Mouse (Mus musculus): ENCODE measurements around the gene Olfr913. TPM values are rescaled to one million over a fixed set of nuclear protein-coding genes. Genes with fewer than 3 reads are reported as not detected.

The Olfr913 gene
- not detected in 2 replicates for polyA plus RNA-seq (2014; fragmentation: Nextera tagmentation; extraction: Ambion mirVana)

GRCm38 (mm10) chr9:38592459-38592858 lies at the start of gene Olfr913:
Gene Olfr913 (plus strand): TSS chr9:38592759.
- ATAC-seq (replicated peaks; ENCODE audit: low FRiP score): no peak

GRCm38 (mm10) chr9:38579878-38580277 lies 12.7 kb upstream of the Olfr913 start, which contains the start of gene Olfr912:
Gene Olfr912 (plus strand): TSS chr9:38580178.
- no peak for ATAC-seq (replicated peaks; ENCODE audit: low FRiP score)
- DNase-seq (ENCODE audit: low spot score): no peak
- Histone ChIP-seq H3K4me3 (ENCODE audit: low read depth, low read length) (no peak within 1 kb of the TSS), H3K9ac (ENCODE audit: low read depth, low read length) (no peak within 1 kb of the TSS), H3K27ac (ENCODE audit: low read depth, low read length) (no peak within 1 kb of the TSS), H3K36me3 (ENCODE audit: control insufficient read depth, insufficient read depth, low read length) (no peaks in the 10 kb centered on the region), H3K4me1 (replicated peaks; ENCODE audit: control insufficient read depth, insufficient read depth, low read length) (no peaks in the 10 kb centered on the region), H3K9me3 (ENCODE audit: control insufficient read depth, low read length) (no peaks in the 10 kb centered on the region), H3K4me2 (no peak within 1 kb of the TSS), H3K27me3 (replicated peaks; ENCODE audit: control insufficient read depth, insufficient read depth, low read length) (no peaks in the 10 kb centered on the region)
- 70% methylated on average over 1 of the region's 1 CpGs for WGBS

More at GRCm38 (mm10) chr9:38592459-38592858, at the start of gene Olfr913:
- no peak within 1 kb of the TSS for H3K9ac ChIP-seq (ENCODE audit: low read depth, low read length)
- no peaks in the 10 kb centered on the region for H3K36me3 ChIP-seq (ENCODE audit: control insufficient read depth, insufficient read depth, low read length)
- no peak within 1 kb of the TSS for H3K27ac ChIP-seq (ENCODE audit: low read depth, low read length)
- no peaks in the 10 kb centered on the region for H3K9me3 ChIP-seq (ENCODE audit: control insufficient read depth, low read length)
- no peak within 1 kb of the TSS for H3K4me3 ChIP-seq (ENCODE audit: low read depth, low read length)
- H3K27me3 ChIP-seq (replicated peaks; ENCODE audit: control insufficient read depth, insufficient read depth, low read length): no peaks in the 10 kb centered on the region
- DNase-seq (ENCODE audit: low spot score): no peak
- WGBS: 49% methylated on average over 2 of the region's 2 CpGs
- H3K4me2 ChIP-seq: no peak within 1 kb of the TSS
- H3K4me1 ChIP-seq (replicated peaks; ENCODE audit: control insufficient read depth, insufficient read depth, low read length): no peaks in the 10 kb centered on the region

GRCm38 (mm10) chr9:38591056-38591455 lies 1.5 kb upstream of the Olfr913 start:
- Histone ChIP-seq H3K4me1 (replicated peaks; ENCODE audit: control insufficient read depth, insufficient read depth, low read length) (no peaks in the 10 kb centered on the region), H3K9ac (ENCODE audit: low read depth, low read length) (no peak overlapping the region), H3K4me2 (no peak overlapping the region), H3K36me3 (ENCODE audit: control insufficient read depth, insufficient read depth, low read length) (no peaks in the 10 kb centered on the region), H3K27me3 (replicated peaks; ENCODE audit: control insufficient read depth, insufficient read depth, low read length) (no peaks in the 10 kb centered on the region), H3K9me3 (ENCODE audit: control insufficient read depth, low read length) (no peaks in the 10 kb centered on the region), H3K27ac (ENCODE audit: low read depth, low read length) (no peak overlapping the region), H3K4me3 (ENCODE audit: low read depth, low read length) (no peak overlapping the region)
- WGBS: 42% methylated on average over 1 of the region's 1 CpGs
- DNase-seq (ENCODE audit: low spot score) (no peak), ATAC-seq (replicated peaks; ENCODE audit: low FRiP score) (no peak)

GRCm38 (mm10) chr9:38604802-38605201 lies 12.2 kb downstream of the Olfr913 start, which contains the start of gene Olfr914:
Gene Olfr914 (plus strand): TSS chr9:38605102.
- no peak within 1 kb of the TSS for H3K4me3 ChIP-seq (ENCODE audit: low read depth, low read length)
- no peak for ATAC-seq (replicated peaks; ENCODE audit: low FRiP score)
- WGBS: 58% methylated on average over 2 of the region's 2 CpGs
- H3K4me2 ChIP-seq: no peak within 1 kb of the TSS
- H3K9ac ChIP-seq (ENCODE audit: low read depth, low read length): no peak within 1 kb of the TSS
- no peaks in the 10 kb centered on the region for H3K27me3 ChIP-seq (replicated peaks; ENCODE audit: control insufficient read depth, insufficient read depth, low read length)
- no peak within 1 kb of the TSS for H3K27ac ChIP-seq (ENCODE audit: low read depth, low read length)
- H3K9me3 ChIP-seq (ENCODE audit: control insufficient read depth, low read length): no peaks in the 10 kb centered on the region
- no peak for DNase-seq (ENCODE audit: low spot score)
- H3K4me1 ChIP-seq (replicated peaks; ENCODE audit: control insufficient read depth, insufficient read depth, low read length): no peaks in the 10 kb centered on the region
- no peaks in the 10 kb centered on the region for H3K36me3 ChIP-seq (ENCODE audit: control insufficient read depth, insufficient read depth, low read length)

DNA sequence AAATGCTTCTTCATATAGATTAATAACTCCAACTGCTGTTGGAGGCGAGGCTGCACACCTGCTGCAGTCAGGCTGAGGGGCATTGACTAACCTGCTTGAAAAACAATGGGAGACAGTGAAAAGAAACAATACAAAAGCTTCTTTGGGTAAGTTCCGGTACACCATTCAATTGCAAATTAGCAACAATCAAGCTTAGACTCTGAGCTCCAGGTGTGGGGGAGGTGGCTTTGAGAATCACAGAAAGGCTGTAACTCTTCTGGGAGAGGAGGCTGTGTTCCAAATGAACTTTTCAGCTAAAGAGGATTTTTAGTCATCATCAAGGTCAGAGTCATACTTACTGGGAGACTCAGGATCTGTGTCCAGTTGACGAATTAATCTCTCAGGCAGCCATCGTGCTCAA lies 39.8 kb downstream of the Olfr913 start:
- no peaks in the 10 kb centered on the region for H3K36me3 ChIP-seq (ENCODE audit: control insufficient read depth, insufficient read depth, low read length)
- ATAC-seq (replicated peaks; ENCODE audit: low FRiP score) (no peak), DNase-seq (ENCODE audit: low spot score) (no peak)
- no peaks in the 10 kb centered on the region for H3K4me1 ChIP-seq (replicated peaks; ENCODE audit: control insufficient read depth, insufficient read depth, low read length)
- H3K9me3 ChIP-seq (ENCODE audit: control insufficient read depth, low read length): no peaks in the 10 kb centered on the region
- no peak overlapping the region for H3K9ac ChIP-seq (ENCODE audit: low read depth, low read length)
- H3K27me3 ChIP-seq (replicated peaks; ENCODE audit: control insufficient read depth, insufficient read depth, low read length): no peaks in the 10 kb centered on the region
- H3K27ac ChIP-seq (ENCODE audit: low read depth, low read length): no peak overlapping the region
- WGBS: 74% methylated on average over 4 of the region's 4 CpGs
- no peak overlapping the region for H3K4me3 ChIP-seq (ENCODE audit: low read depth, low read length)
- H3K4me2 ChIP-seq: no peak overlapping the region

Other genes starting within 250 kb of the Olfr913 start
- gene Olfr898, start 244.3 kb upstream of the Olfr913 start, polyA plus RNA-seq (2014; fragmentation: Nextera tagmentation; extraction: Ambion mirVana): not detected in 2 replicates
- gene Olfr250, start 225.9 kb upstream of the Olfr913 start, polyA plus RNA-seq (2014; fragmentation: Nextera tagmentation; extraction: Ambion mirVana): not detected in 2 replicates
- not detected in 2 replicates for gene Olfr251, start 215.7 kb upstream of the Olfr913 start, polyA plus RNA-seq (2014; fragmentation: Nextera tagmentation; extraction: Ambion mirVana)
- not detected in 2 replicates for gene Olfr147, start 191.1 kb upstream of the Olfr913 start, polyA plus RNA-seq (2014; fragmentation: Nextera tagmentation; extraction: Ambion mirVana)
- gene Olfr901, start 163.3 kb upstream of the Olfr913 start, polyA plus RNA-seq (2014; fragmentation: Nextera tagmentation; extraction: Ambion mirVana): not detected in 2 replicates
- not detected in 2 replicates for gene Olfr902, start 145.1 kb upstream of the Olfr913 start, polyA plus RNA-seq (2014; fragmentation: Nextera tagmentation; extraction: Ambion mirVana)
- not detected in 2 replicates for gene Olfr904, start 129.6 kb upstream of the Olfr913 start, polyA plus RNA-seq (2014; fragmentation: Nextera tagmentation; extraction: Ambion mirVana)
- not detected in 2 replicates for gene Olfr905, start 121.7 kb upstream of the Olfr913 start, polyA plus RNA-seq (2014; fragmentation: Nextera tagmentation; extraction: Ambion mirVana)
- not detected in 2 replicates for gene Olfr906, start 105.7 kb upstream of the Olfr913 start, polyA plus RNA-seq (2014; fragmentation: Nextera tagmentation; extraction: Ambion mirVana)
- not detected in 2 replicates for gene Olfr907, start 97.0 kb upstream of the Olfr913 start, polyA plus RNA-seq (2014; fragmentation: Nextera tagmentation; extraction: Ambion mirVana)
- not detected in 2 replicates for gene Olfr911-ps1, start 71.2 kb upstream of the Olfr913 start, polyA plus RNA-seq (2014; fragmentation: Nextera tagmentation; extraction: Ambion mirVana)
- not detected in 2 replicates for gene Olfr910, start 54.9 kb upstream of the Olfr913 start, polyA plus RNA-seq (2014; fragmentation: Nextera tagmentation; extraction: Ambion mirVana)
- not detected in 2 replicates for gene Olfr912, start 12.6 kb upstream of the Olfr913 start, polyA plus RNA-seq (2014; fragmentation: Nextera tagmentation; extraction: Ambion mirVana)
- gene Olfr914, start 12.3 kb downstream of the Olfr913 start, polyA plus RNA-seq (2014; fragmentation: Nextera tagmentation; extraction: Ambion mirVana): not detected in 2 replicates
- gene Olfr916, start 67.1 kb downstream of the Olfr913 start, polyA plus RNA-seq (2014; fragmentation: Nextera tagmentation; extraction: Ambion mirVana): not detected in 2 replicates
- gene Olfr917, start 73.1 kb downstream of the Olfr913 start, polyA plus RNA-seq (2014; fragmentation: Nextera tagmentation; extraction: Ambion mirVana): not detected in 2 replicates
- gene Olfr918, start 81.8 kb downstream of the Olfr913 start, polyA plus RNA-seq (2014; fragmentation: Nextera tagmentation; extraction: Ambion mirVana): not detected in 2 replicates
- gene Olfr919, start 110.9 kb downstream of the Olfr913 start, polyA plus RNA-seq (2014; fragmentation: Nextera tagmentation; extraction: Ambion mirVana): not detected in 2 replicates
- gene Vwa5a, start 125.5 kb downstream of the Olfr913 start, polyA plus RNA-seq (2014; fragmentation: Nextera tagmentation; extraction: Ambion mirVana): 11.1 and 11.4 TPM in 2 replicates
- gene Olfr920, start 159.5 kb downstream of the Olfr913 start, polyA plus RNA-seq (2014; fragmentation: Nextera tagmentation; extraction: Ambion mirVana): not detected in 2 replicates
- gene Olfr921, start 180.3 kb downstream of the Olfr913 start, polyA plus RNA-seq (2014; fragmentation: Nextera tagmentation; extraction: Ambion mirVana): not detected in 2 replicates
- not detected in 2 replicates for gene Olfr922, start 221.9 kb downstream of the Olfr913 start, polyA plus RNA-seq (2014; fragmentation: Nextera tagmentation; extraction: Ambion mirVana)
- not detected in 2 replicates for gene Olfr923, start 233.8 kb downstream of the Olfr913 start, polyA plus RNA-seq (2014; fragmentation: Nextera tagmentation; extraction: Ambion mirVana)